Mouse (Mus musculus): ENCODE measurements around the gene Lrrc45. TPM values are rescaled to one million over a fixed set of nuclear protein-coding genes. Genes with fewer than 3 reads are reported as not detected.
"Not testable (repeated sequence)": the region's sequence is repeated elsewhere in the genome, so short reads cannot be mapped to it uniquely, and the experiment has no call there.

The Lrrc45 gene
- total and polyA plus RNA-seq, 2 experiments from 2014 or later: 44.8 to 51.0 TPM

DNA sequence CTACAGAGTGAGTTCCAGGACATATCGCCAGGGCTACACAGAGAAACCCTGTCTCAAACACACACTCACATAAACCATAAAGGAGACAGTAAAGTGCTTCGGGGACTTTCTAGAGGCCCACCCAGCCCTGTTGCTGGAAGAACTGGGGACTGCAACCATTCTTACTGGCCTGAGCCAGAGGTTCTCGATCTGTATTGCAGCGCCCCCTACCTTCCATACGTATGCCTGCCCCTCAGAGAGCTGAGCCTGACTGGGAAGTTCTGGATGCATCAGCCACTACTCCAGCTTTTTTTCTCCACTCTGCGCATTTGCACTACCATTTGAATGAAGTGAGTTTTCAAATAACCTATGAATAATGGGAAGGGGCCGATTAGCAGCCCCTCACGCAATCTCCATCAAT is 35.7 kb downstream of the Lrrc45 start:
- Histone ChIP-seq H3K27me3 (ENCODE audit: insufficient read depth, low read length) (no peaks in the 10 kb centered on the region), H3K9ac (replicated peaks; ENCODE audit: low read length, poor library complexity, severe bottlenecking) (no peak overlapping the region), H3K4me2 (ENCODE audit: low read depth, low read length, poor library complexity, severe bottlenecking) (no peak overlapping the region), H3K27ac (ENCODE audit: low read depth, low read length) (no peak overlapping the region), H3K9me3 (ENCODE audit: low read length) (no peaks in the 10 kb centered on the region), H3K4me1 (ENCODE audit: insufficient read depth, low read length) (no peaks in the 10 kb centered on the region), H3K36me3 (ENCODE audit: insufficient read depth, low read length) (no peaks in the 10 kb centered on the region), H3K4me3 (ENCODE audit: low read depth, low read length) (no peak overlapping the region)
- DNase-seq (ENCODE audit: low spot score) (no peak), ATAC-seq (ENCODE audit: low FRiP score) (no peak)
- WGBS: 60% methylated on average over 8 of the region's 8 CpGs
- peak; percentile 37 for TF ChIP-seq CTCF (IDR thresholded peaks at IDR 0.05)

DNA sequence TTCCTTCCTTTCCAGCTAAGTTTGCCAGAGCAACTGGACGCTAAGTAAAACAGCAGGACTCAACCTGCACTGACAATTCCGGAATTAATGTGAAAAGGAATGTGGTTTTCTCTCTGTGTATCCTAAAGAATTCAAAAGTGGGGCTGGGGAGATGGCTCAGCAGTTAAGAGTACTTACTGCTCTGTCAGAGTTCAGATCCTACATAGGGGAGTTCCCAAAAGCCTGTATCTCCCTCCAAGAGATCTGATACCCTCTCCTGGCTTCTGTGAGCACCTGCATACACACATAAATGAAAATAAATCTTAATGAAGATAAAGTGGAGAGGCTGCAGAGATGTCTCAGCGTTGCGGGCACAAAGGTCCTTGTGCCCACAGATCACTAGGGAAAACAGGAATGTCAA is 37.9 kb downstream of the Lrrc45 start:
- Histone ChIP-seq H3K27me3 (ENCODE audit: insufficient read depth, low read length) (no peaks in the 10 kb centered on the region), H3K36me3 (ENCODE audit: insufficient read depth, low read length) (no peaks in the 10 kb centered on the region), H3K27ac (ENCODE audit: low read depth, low read length) (no peak overlapping the region), H3K4me2 (ENCODE audit: low read depth, low read length, poor library complexity, severe bottlenecking) (no peak overlapping the region), H3K9me3 (ENCODE audit: low read length) (no peaks in the 10 kb centered on the region), H3K4me3 (ENCODE audit: low read depth, low read length) (no peak overlapping the region), H3K4me1 (ENCODE audit: insufficient read depth, low read length) (no peaks in the 10 kb centered on the region), H3K9ac (replicated peaks; ENCODE audit: low read length, poor library complexity, severe bottlenecking) (no peak overlapping the region)
- no peak for TF ChIP-seq CTCF (IDR thresholded peaks at IDR 0.05)
- WGBS: 70% methylated on average over 4 of the region's 4 CpGs
- DNase-seq (ENCODE audit: low spot score) (no peak), ATAC-seq (ENCODE audit: low FRiP score) (no peak)

DNA sequence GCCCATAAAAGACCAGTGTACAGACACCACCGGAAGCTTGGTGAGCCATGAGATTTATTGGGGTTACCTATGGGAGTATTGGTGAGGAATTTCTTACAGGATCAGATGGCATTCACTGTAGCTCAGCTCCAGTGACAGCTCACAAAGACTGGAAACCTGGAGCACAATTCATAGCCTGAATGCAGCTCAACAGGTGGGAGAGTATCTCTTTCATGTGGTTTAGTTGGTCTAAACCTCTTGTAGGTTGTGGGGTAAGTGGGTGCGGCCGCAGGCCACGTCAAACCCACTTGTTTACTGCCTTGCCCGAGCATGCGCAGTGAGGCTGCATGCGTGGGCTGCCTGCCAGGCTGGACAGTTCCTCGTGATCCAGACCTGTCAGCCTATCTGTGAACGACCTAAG is 46.5 kb downstream of the Lrrc45 start:
- Histone ChIP-seq H3K36me3 (ENCODE audit: insufficient read depth, low read length) (no peaks in the 10 kb centered on the region), H3K4me3 (ENCODE audit: low read depth, low read length) (no peak overlapping the region), H3K27me3 (ENCODE audit: insufficient read depth, low read length) (no peaks in the 10 kb centered on the region), H3K9ac (replicated peaks; ENCODE audit: low read length, poor library complexity, severe bottlenecking) (no peak overlapping the region), H3K4me1 (ENCODE audit: insufficient read depth, low read length) (no peaks in the 10 kb centered on the region), H3K9me3 (ENCODE audit: low read length) (no peaks in the 10 kb centered on the region), H3K4me2 (ENCODE audit: low read depth, low read length, poor library complexity, severe bottlenecking) (no peak overlapping the region), H3K27ac (ENCODE audit: low read depth, low read length) (no peak overlapping the region)
- ATAC-seq (ENCODE audit: low FRiP score) (no peak), DNase-seq (ENCODE audit: low spot score) (no peak)
- 90% methylated on average over 9 of the region's 9 CpGs for WGBS
- no peak for TF ChIP-seq CTCF (IDR thresholded peaks at IDR 0.05)

DNA sequence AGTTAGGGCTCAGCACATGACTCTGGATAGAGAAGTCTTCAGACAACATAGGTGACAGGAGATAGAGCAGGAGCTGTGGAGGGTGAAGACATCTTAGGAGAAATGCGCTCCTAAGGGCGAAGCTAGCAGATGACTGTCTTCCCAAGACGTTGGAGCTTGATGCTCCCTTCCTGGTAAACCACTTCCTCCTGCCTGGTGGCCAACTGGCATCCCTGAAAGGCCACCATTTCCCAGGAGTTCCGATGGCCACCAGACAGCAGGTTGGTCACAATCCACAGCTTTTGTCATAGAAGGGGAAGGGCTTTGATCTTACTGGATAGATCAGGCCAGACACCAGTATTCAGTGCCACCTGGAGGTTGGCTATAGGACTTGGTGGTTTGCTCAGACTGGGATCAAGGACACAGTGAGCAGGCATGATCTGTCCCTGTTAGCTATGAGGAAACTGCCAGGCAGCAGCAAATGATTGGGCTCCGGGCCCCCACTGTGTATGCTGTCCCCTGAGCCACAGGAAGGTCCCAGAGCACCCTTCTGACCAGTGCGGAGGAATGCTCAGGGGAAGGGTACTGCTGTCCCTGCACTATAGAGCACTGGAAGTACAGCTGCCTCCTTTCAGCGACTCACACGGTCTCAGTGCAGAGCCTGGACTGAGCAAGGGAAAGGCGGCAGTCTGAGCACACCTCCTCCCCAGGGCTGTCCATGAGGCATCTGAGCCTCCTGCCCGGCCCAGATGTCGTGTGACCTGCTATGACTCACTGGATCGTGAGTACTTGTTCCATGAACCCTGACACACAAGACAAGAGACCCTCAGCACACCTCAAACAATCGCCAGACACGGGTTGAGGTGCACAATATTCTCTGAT is 48.3 kb downstream of the Lrrc45 start:
- H3K27ac ChIP-seq (ENCODE audit: low read depth, low read length): no peak overlapping the region
- H3K4me2 ChIP-seq (ENCODE audit: low read depth, low read length, poor library complexity, severe bottlenecking): no peak overlapping the region
- WGBS: 75% methylated on average over 14 of the region's 14 CpGs
- DNase-seq (ENCODE audit: low spot score) (no peak), ATAC-seq (ENCODE audit: low FRiP score) (no peak)
- H3K4me1 ChIP-seq (ENCODE audit: insufficient read depth, low read length): no peaks in the 10 kb centered on the region
- H3K9ac ChIP-seq (replicated peaks; ENCODE audit: low read length, poor library complexity, severe bottlenecking): no peak overlapping the region
- no peaks in the 10 kb centered on the region for H3K9me3 ChIP-seq (ENCODE audit: low read length)
- H3K27me3 ChIP-seq (ENCODE audit: insufficient read depth, low read length): no peaks in the 10 kb centered on the region
- H3K4me3 ChIP-seq (ENCODE audit: low read depth, low read length): no peak overlapping the region
- TF ChIP-seq CTCF (IDR thresholded peaks at IDR 0.05): no peak
- H3K36me3 ChIP-seq (ENCODE audit: insufficient read depth, low read length): no peaks in the 10 kb centered on the region

DNA sequence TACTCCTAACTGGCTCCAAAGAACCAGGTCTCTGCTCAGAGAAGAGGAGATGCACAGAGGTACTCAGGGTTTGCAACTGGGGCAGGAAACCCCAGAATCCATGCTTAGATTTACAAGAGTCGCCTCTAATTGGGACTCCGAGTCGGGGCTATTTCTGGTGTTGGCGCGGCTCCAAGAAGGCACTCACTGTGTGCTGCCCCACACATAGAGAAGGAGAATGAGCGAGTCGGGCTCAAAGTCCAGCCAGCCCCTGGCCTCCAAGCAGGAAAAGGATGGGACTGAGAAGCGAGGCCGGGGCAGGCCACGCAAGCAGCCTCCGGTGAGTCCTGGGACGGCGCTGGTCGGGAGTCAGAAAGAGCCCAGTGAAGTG is 48.9 kb downstream of the Lrrc45 start, which contains the start of gene Hmga1b:
Gene Hmga1b (plus strand): TSS at position 123 of the 370 bp plus-strand sequence.
- H3K27ac ChIP-seq (ENCODE audit: low read depth, low read length); H3K4me3 ChIP-seq (ENCODE audit: low read depth, low read length); H3K4me1 ChIP-seq (ENCODE audit: insufficient read depth, low read length); H3K9ac ChIP-seq (replicated peaks; ENCODE audit: low read length, poor library complexity, severe bottlenecking); DNase-seq (ENCODE audit: low spot score); ATAC-seq (ENCODE audit: low FRiP score); H3K9me3 ChIP-seq (ENCODE audit: low read length); H3K36me3 ChIP-seq (ENCODE audit: insufficient read depth, low read length); H3K27me3 ChIP-seq (ENCODE audit: insufficient read depth, low read length); H3K4me2 ChIP-seq (ENCODE audit: low read depth, low read length, poor library complexity, severe bottlenecking): not testable (repeated sequence)
- 25% methylated on average over 14 of the region's 14 CpGs for WGBS

DNA sequence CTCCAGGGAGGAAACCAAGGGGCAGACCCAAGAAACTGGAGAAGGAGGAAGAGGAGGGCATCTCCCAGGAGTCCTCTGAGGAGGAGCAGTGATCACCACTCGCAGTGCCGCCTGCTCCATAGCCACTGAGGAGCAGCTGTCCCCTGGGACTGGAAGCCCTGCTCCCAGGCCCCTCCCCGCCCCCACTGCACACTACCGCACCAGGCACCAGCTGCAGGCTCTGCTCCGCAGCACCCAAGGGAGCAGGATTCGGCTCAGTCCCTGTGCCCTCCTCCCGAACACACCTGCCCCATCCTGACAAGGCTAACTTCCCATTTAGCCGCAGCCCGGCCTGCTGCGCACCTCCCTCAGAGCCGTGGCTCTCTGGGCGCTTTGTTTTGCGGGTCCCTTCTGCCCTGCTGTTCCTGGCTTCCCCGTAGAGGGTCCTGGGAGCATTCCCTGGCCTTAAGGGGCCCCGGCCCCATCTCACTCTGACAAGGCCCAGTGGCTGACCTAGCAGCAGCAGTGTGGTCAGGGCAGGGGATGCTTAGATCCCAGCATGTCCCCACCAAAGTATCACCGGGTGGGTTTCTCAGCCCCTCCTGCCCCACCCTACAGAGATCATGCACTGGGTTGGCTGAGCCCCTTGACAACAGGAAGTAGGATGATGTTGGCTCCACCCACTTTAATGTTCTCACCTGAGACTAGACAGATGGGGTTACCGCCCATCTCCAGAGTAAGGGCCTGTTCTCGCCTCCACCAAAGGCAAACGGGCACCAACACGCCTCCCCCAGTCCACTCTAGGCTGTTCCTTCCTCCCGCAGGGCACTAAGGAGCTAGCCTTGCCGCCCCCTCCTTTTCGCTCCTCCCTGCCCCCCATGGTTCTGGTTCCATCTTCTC is 49.6 kb downstream of the Lrrc45 start:
- not testable (repeated sequence) for DNase-seq (ENCODE audit: low spot score); H3K27me3 ChIP-seq (ENCODE audit: insufficient read depth, low read length); H3K9ac ChIP-seq (replicated peaks; ENCODE audit: low read length, poor library complexity, severe bottlenecking); H3K9me3 ChIP-seq (ENCODE audit: low read length); H3K27ac ChIP-seq (ENCODE audit: low read depth, low read length); H3K4me3 ChIP-seq (ENCODE audit: low read depth, low read length); H3K4me2 ChIP-seq (ENCODE audit: low read depth, low read length, poor library complexity, severe bottlenecking); H3K36me3 ChIP-seq (ENCODE audit: insufficient read depth, low read length); H3K4me1 ChIP-seq (ENCODE audit: insufficient read depth, low read length)
- WGBS: 14% methylated on average over 4 of the region's 23 CpGs
- 0 out of 2 replicates have a peak, but pooled peaks have one; percentile 23 for ATAC-seq (ENCODE audit: low FRiP score)

GRCm38 (mm10) chr11:120767023-120767422 is 53.3 kb downstream of the Lrrc45 start:
- not testable (repeated sequence) for H3K4me1 ChIP-seq (ENCODE audit: insufficient read depth, low read length); H3K36me3 ChIP-seq (ENCODE audit: insufficient read depth, low read length); H3K4me3 ChIP-seq (ENCODE audit: low read depth, low read length); H3K27me3 ChIP-seq (ENCODE audit: insufficient read depth, low read length); DNase-seq (ENCODE audit: low spot score); H3K4me2 ChIP-seq (ENCODE audit: low read depth, low read length, poor library complexity, severe bottlenecking); H3K9me3 ChIP-seq (ENCODE audit: low read length); ATAC-seq (ENCODE audit: low FRiP score); H3K9ac ChIP-seq (replicated peaks; ENCODE audit: low read length, poor library complexity, severe bottlenecking); H3K27ac ChIP-seq (ENCODE audit: low read depth, low read length)
- 65% methylated on average over 3 of the region's 7 CpGs for WGBS

Measured in midbrain, postnatal 0 days (tissue).